Mouse (Mus musculus): ENCODE data around the gene Tekt1. TPM values are rescaled to one million over a fixed set of nuclear protein-coding genes. Genes with fewer than 3 reads are reported as not detected.

The Tekt1 gene
- polyA plus RNA-seq, 1 experiment from 2014 or later = 0.19 TPM

DNA sequence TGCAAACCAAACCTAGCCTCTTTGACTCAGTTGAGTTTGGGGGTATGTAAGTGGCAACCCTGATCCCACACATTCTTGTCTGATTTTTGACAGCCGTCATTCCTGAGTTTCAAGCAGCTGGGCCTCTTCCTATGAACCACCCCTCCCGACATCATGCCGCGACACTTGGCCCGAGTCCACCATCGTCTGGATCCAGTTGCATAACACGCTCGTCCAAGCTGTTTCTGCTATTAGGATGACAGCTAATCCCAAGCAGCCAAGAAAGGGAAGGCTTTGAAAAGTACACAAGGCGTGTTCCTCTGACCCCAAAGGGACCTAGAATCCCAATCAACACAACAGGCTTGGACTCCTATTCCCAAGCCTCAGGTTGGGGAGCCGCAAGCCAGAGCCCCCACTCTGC lies 34.8 kb upstream of the Tekt1 start:
- 17% methylated on average over 10 of the region's 10 CpGs for WGBS
- Histone ChIP-seq H3K4me2 (ENCODE audit: low read length) (peak overlapping the region; percentile 35), H3K9me3 (ENCODE audit: control insufficient read depth, low read length) (no peaks in the 10 kb centered on the region), H3K4me3 (ENCODE audit: control insufficient read depth in 1 of 2, insufficient read depth in 1 of 2, low read depth in 1 of 2, low read length in 2 of 2) (no peak overlapping the region), H3K36me3 (ENCODE audit: control insufficient read depth, insufficient read depth, low read length) (peaks cover 89% of the 10 kb centered on the region), H3K27me3 (ENCODE audit: control insufficient read depth, insufficient read depth, low read length) (no peaks in the 10 kb centered on the region), H3K27ac (replicated peaks in 1 of 2; ENCODE audit: control insufficient read depth in 1 of 2, insufficient read depth in 1 of 2, low read depth in 2 of 2, low read length in 2 of 2) (peak overlapping the region; percentile 81 to 90), H3K9ac (ENCODE audit: low read length) (peak overlapping the region; percentile 31; the same call in 1 of the 2 replicates), H3K4me1 (ENCODE audit: control insufficient read depth in 2 of 2, insufficient read depth in 2 of 2, low read length in 2 of 2) (peaks cover 42 to 65% of the 10 kb centered on the region in 2 experiments)
- peak; percentile 49 for ATAC-seq (ENCODE audit: insufficient number of reproducible peaks, insufficient read depth, low FRiP score, low read depth)

DNA sequence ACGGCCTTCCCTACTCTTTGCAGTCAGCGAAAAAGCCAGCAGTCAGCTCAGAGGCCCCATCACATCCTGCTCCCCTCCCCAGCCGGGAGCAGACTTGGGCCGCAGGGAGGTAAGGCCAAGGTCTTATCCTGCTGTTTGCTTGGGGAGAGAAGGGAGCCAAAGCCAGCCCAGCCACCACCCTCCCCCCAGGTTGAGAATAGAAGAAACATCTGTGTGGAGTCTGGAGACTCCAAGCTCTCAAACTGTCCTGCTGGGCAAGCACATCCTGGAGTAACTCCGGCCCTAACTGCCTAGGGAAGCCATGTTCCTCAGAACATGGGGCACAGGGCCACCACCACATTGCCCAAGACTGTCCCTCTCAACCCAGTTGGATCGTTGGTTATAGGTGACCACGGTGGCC lies 34.4 kb upstream of the Tekt1 start:
- Histone ChIP-seq H3K36me3 (ENCODE audit: control insufficient read depth, insufficient read depth, low read length) (peaks cover 89% of the 10 kb centered on the region), H3K9ac (ENCODE audit: low read length) (peak overlapping the region; percentile 21; the same call in 1 of the 2 replicates), H3K4me1 (ENCODE audit: control insufficient read depth in 2 of 2, insufficient read depth in 2 of 2, low read length in 2 of 2) (peaks cover 39 to 61% of the 10 kb centered on the region in 2 experiments), H3K27ac (replicated peaks in 1 of 2; ENCODE audit: control insufficient read depth in 1 of 2, insufficient read depth in 1 of 2, low read depth in 2 of 2, low read length in 2 of 2) (peak overlapping the region; percentile 81 to 90), H3K4me3 (ENCODE audit: control insufficient read depth in 1 of 2, insufficient read depth in 1 of 2, low read depth in 1 of 2, low read length in 2 of 2) (no peak overlapping the region), H3K4me2 (ENCODE audit: low read length) (peak overlapping the region; percentile 35), H3K9me3 (ENCODE audit: control insufficient read depth, low read length) (no peaks in the 10 kb centered on the region), H3K27me3 (ENCODE audit: control insufficient read depth, insufficient read depth, low read length) (no peaks in the 10 kb centered on the region)
- 40% methylated on average over 7 of the region's 7 CpGs for WGBS
- ATAC-seq (ENCODE audit: insufficient number of reproducible peaks, insufficient read depth, low FRiP score, low read depth) = peak; percentile 60

DNA sequence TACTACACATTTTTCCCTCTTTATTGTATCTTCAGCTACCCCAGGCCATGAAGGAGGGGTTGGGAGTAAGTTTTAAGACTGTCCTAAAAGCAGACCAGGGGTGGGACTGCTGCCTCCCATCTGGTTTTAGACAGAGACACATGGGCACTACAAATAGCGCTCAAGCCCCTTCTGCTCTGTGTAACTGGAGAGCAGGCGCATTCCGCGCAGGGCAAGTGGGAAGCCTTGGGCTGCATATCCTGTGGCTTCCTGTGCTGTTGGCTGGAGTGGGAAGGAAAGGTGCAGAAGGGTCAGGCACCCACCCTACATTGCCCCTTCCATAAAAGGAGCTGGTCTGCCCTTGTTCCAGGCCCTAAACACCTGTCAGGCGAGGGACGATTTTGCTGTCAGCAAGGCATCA lies 33.4 kb upstream of the Tekt1 start:
- H3K9me3 ChIP-seq (ENCODE audit: control insufficient read depth, low read length) = no peaks in the 10 kb centered on the region
- peaks cover 89% of the 10 kb centered on the region for H3K36me3 ChIP-seq (ENCODE audit: control insufficient read depth, insufficient read depth, low read length)
- no peaks in the 10 kb centered on the region for H3K27me3 ChIP-seq (ENCODE audit: control insufficient read depth, insufficient read depth, low read length)
- peaks cover 39 to 58% of the 10 kb centered on the region in 2 experiments for H3K4me1 ChIP-seq (ENCODE audit: control insufficient read depth in 2 of 2, insufficient read depth in 2 of 2, low read length in 2 of 2)
- peak overlapping the region; percentile 81 to 90 for H3K27ac ChIP-seq (replicated peaks in 1 of 2; ENCODE audit: control insufficient read depth in 1 of 2, insufficient read depth in 1 of 2, low read depth in 2 of 2, low read length in 2 of 2)
- H3K9ac ChIP-seq (ENCODE audit: low read length) = no peak overlapping the region
- 27% methylated on average over 6 of the region's 6 CpGs for WGBS
- no peak overlapping the region for H3K4me2 ChIP-seq (ENCODE audit: low read length)
- no peak overlapping the region for H3K4me3 ChIP-seq (ENCODE audit: control insufficient read depth in 1 of 2, insufficient read depth in 1 of 2, low read depth in 1 of 2, low read length in 2 of 2)
- ATAC-seq (ENCODE audit: insufficient number of reproducible peaks, insufficient read depth, low FRiP score, low read depth) = no peak; the same call in 1 of the 2 replicates

DNA sequence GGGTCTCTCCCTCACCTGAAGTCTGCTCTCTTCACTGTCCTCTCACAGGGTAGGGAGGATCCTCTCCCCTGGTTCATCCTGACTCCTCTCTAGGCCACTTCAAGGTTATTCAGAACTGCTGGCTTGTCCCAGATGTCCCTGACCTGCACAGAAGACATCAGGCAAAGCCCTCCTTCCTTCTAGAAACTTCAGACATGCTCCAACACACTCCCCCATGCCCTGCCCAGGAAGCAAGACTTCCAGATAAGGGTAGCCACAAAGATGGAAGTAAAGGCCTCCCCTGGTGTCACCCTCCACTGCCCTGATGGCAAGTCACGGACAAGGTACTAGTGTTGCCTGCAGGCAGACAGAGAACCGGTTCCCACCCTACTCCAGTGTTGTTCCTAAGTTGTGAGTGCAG lies 32.5 kb upstream of the Tekt1 start:
- peaks cover 39 to 58% of the 10 kb centered on the region in 2 experiments for H3K4me1 ChIP-seq (ENCODE audit: control insufficient read depth in 2 of 2, insufficient read depth in 2 of 2, low read length in 2 of 2)
- no peak overlapping the region for H3K4me3 ChIP-seq (ENCODE audit: control insufficient read depth in 1 of 2, insufficient read depth in 1 of 2, low read depth in 1 of 2, low read length in 2 of 2)
- H3K9ac ChIP-seq (ENCODE audit: low read length) = peak overlapping the region; percentile 19; the same call in 1 of the 2 replicates
- no peaks in the 10 kb centered on the region for H3K27me3 ChIP-seq (ENCODE audit: control insufficient read depth, insufficient read depth, low read length)
- ATAC-seq (ENCODE audit: insufficient number of reproducible peaks, insufficient read depth, low FRiP score, low read depth) = no peak
- peaks cover 89% of the 10 kb centered on the region for H3K36me3 ChIP-seq (ENCODE audit: control insufficient read depth, insufficient read depth, low read length)
- WGBS = 60% methylated on average over 2 of the region's 2 CpGs
- H3K27ac ChIP-seq (replicated peaks in 1 of 2; ENCODE audit: control insufficient read depth in 1 of 2, insufficient read depth in 1 of 2, low read depth in 2 of 2, low read length in 2 of 2) = peak overlapping the region in 1 of 2 experiments; percentile 1; a peak in 1 of 4 replicates
- H3K9me3 ChIP-seq (ENCODE audit: control insufficient read depth, low read length) = no peaks in the 10 kb centered on the region
- no peak overlapping the region for H3K4me2 ChIP-seq (ENCODE audit: low read length)

DNA sequence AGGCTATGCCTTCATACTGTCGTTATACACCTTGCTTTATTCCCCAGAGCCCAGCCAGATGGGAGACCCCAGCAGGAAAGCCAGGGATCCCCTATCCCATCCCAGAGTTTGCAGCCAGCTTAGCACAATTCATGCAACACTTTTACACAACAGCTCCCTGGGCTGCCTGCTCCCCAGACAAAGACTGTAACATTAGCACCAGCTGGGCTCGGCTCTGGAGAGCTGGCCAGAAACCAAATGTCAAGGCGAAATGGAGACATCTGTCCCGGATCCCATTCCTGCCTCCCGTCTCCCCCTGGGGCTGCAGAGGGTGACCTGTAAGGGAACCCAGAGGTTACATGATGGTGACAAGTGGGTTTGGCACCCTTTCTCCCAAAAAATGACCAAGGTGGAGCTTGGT lies 31.4 kb upstream of the Tekt1 start:
- peak overlapping the region in 1 of 2 experiments; percentile 33; a peak in 2 of 4 replicates for H3K27ac ChIP-seq (replicated peaks in 1 of 2; ENCODE audit: control insufficient read depth in 1 of 2, insufficient read depth in 1 of 2, low read depth in 2 of 2, low read length in 2 of 2)
- no peaks in the 10 kb centered on the region for H3K9me3 ChIP-seq (ENCODE audit: control insufficient read depth, low read length)
- H3K36me3 ChIP-seq (ENCODE audit: control insufficient read depth, insufficient read depth, low read length) = peaks cover 89% of the 10 kb centered on the region
- no peak overlapping the region for H3K4me3 ChIP-seq (ENCODE audit: control insufficient read depth in 1 of 2, insufficient read depth in 1 of 2, low read depth in 1 of 2, low read length in 2 of 2)
- no peak overlapping the region for H3K4me2 ChIP-seq (ENCODE audit: low read length)
- no peaks in the 10 kb centered on the region for H3K27me3 ChIP-seq (ENCODE audit: control insufficient read depth, insufficient read depth, low read length)
- 56% methylated on average over 5 of the region's 5 CpGs for WGBS
- H3K9ac ChIP-seq (ENCODE audit: low read length) = no peak overlapping the region; the same call in 1 of the 2 replicates
- peaks cover 37 to 53% of the 10 kb centered on the region in 2 experiments for H3K4me1 ChIP-seq (ENCODE audit: control insufficient read depth in 2 of 2, insufficient read depth in 2 of 2, low read length in 2 of 2)
- ATAC-seq (ENCODE audit: insufficient number of reproducible peaks, insufficient read depth, low FRiP score, low read depth) = no peak

DNA sequence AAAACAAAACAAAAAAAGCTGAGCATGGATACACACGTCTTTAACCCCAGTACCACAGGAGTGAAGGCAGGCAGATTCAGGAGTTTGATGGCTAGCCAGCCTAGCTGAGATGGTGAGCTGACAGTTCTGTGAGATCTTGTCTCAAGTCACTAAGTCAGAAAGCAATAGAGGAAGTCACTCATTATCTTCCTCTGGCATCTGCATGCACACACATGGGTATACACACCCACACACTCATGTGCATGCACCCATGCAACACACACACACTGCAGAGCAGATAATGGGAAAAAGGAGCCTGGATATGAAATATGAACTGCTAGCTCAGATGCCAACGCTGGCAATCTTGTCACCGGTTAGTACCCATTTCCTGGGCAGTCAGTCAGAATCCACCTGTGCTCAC lies 31.0 kb upstream of the Tekt1 start:
- Histone ChIP-seq H3K27me3 (ENCODE audit: control insufficient read depth, insufficient read depth, low read length) (no peaks in the 10 kb centered on the region), H3K4me3 (ENCODE audit: control insufficient read depth in 1 of 2, insufficient read depth in 1 of 2, low read depth in 1 of 2, low read length in 2 of 2) (no peak overlapping the region), H3K36me3 (ENCODE audit: control insufficient read depth, insufficient read depth, low read length) (peaks cover 89% of the 10 kb centered on the region), H3K4me2 (ENCODE audit: low read length) (no peak overlapping the region), H3K4me1 (ENCODE audit: control insufficient read depth in 2 of 2, insufficient read depth in 2 of 2, low read length in 2 of 2) (peaks cover 37 to 50% of the 10 kb centered on the region in 2 experiments), H3K9ac (ENCODE audit: low read length) (no peak overlapping the region), H3K9me3 (ENCODE audit: control insufficient read depth, low read length) (no peaks in the 10 kb centered on the region), H3K27ac (replicated peaks in 1 of 2; ENCODE audit: control insufficient read depth in 1 of 2, insufficient read depth in 1 of 2, low read depth in 2 of 2, low read length in 2 of 2) (peak overlapping the region in 1 of 2 experiments; percentile 33; a peak in 2 of 4 replicates)
- ATAC-seq (ENCODE audit: insufficient number of reproducible peaks, insufficient read depth, low FRiP score, low read depth) = no peak
- 87% methylated on average over 3 of the region's 3 CpGs for WGBS

DNA sequence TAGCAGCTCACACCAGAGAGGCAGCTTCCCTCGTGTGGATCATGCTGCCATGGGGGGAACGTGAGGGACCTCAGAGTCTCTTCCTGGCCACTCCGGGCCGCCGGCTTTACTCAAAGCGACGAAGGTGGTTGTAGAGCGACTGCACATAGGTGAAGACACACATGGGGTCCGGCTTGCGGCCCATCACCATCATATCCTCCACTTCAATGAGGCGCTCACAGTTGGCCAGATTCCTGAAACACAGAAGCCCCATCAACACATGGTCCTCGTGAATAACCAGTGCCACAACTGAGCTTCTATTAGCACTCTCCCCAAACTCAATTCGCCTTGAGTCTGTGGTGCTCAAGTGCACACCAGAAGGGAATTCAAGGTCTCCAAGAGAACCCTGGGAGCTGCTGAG lies 28.9 kb upstream of the Tekt1 start:
- peaks cover 84% of the 10 kb centered on the region for H3K36me3 ChIP-seq (ENCODE audit: control insufficient read depth, insufficient read depth, low read length)
- no peak overlapping the region for H3K4me3 ChIP-seq (ENCODE audit: control insufficient read depth in 1 of 2, insufficient read depth in 1 of 2, low read depth in 1 of 2, low read length in 2 of 2)
- no peaks in the 10 kb centered on the region for H3K9me3 ChIP-seq (ENCODE audit: control insufficient read depth, low read length)
- WGBS = 86% methylated on average over 13 of the region's 13 CpGs
- H3K27ac ChIP-seq (replicated peaks in 1 of 2; ENCODE audit: control insufficient read depth in 1 of 2, insufficient read depth in 1 of 2, low read depth in 2 of 2, low read length in 2 of 2) = no peak overlapping the region
- H3K27me3 ChIP-seq (ENCODE audit: control insufficient read depth, insufficient read depth, low read length) = no peaks in the 10 kb centered on the region
- no peak for ATAC-seq (ENCODE audit: insufficient number of reproducible peaks, insufficient read depth, low FRiP score, low read depth)
- peaks cover 18 to 30% of the 10 kb centered on the region in 2 experiments for H3K4me1 ChIP-seq (ENCODE audit: control insufficient read depth in 2 of 2, insufficient read depth in 2 of 2, low read length in 2 of 2)
- H3K9ac ChIP-seq (ENCODE audit: low read length) = no peak overlapping the region
- H3K4me2 ChIP-seq (ENCODE audit: low read length) = no peak overlapping the region

Data from heart, embryonic 14.5 days (tissue).